Mouse (Mus musculus) CD4-positive, CD25-positive, alpha-beta regulatory T cell, adult 2 months (primary cell): Measurements from ENCODE around the gene Pacrg.

ENCODE experiments used
- DNase-seq: peaks from one replicate; pipeline ENCODE4 v3.0.0-alpha.2; 2012; ENCODE audit warnings: low read depth, low spot score

The Pacrg gene

DNA sequence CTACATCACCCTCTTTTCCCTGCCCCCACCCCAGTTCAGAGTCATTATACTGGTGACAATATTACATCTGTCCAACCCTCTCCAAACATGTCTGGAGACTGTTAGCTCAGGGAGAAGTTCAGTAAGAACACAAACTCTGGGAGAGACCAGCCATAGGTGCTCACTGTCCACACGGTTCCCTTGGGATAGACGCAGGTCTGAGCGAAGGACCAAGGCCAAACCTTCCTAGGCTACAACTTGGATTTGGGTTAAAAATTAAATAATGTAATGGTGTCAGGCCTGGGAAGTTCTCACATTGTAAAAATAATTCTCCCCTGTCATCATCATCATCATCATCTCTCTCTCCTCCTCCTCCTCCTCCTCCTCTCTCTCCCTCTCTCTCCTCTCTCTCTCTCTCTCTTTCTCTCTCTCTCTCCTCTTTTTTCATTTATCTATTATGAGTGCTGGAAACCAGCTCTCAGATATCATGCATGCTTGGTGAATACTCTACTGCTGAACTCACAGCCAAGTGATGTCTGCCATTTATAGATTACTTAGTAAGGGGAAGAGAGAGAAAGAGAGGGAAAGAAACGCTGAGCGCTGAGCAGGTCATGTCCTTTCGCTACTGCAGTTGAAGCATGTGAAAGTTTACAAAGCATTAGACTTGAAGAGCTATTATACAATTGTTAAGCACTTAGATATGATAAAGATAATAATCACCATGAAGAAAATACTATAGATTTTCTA is 215.2 kb downstream of the Pacrg start:
- DNase-seq = no peak

- no peak for DNase-seq
Observed at GRCm38 (mm10) chr17:10620621-10621020, 219.5 kb downstream of the Pacrg start.

DNA sequence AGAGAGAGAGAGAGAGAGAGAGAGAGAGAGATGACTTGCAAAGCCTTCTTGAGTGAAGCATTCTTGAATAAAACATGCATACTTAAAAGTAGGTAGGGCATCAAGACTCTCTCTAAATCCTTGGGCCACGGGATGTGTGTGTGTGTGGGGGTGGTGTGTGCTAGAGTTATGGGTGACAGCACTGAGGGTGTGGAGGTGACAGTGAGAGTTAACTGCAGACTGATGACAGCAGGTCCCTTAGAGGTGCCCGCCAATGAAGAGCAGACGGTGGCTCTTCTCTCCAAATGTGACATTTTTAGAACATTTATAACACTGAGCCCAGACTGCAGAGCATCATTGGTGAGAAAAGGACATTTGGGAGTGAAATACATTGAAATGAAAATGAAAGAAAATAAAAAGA is 220.2 kb downstream of the Pacrg start:
- DNase-seq = no peak

- DNase-seq = no peak
Observed at GRCm38 (mm10) chr17:10617656-10618055, 222.5 kb downstream of the Pacrg start.

- no peak for DNase-seq
Observed at GRCm38 (mm10) chr17:10615611-10616010, 224.5 kb downstream of the Pacrg start.

DNA sequence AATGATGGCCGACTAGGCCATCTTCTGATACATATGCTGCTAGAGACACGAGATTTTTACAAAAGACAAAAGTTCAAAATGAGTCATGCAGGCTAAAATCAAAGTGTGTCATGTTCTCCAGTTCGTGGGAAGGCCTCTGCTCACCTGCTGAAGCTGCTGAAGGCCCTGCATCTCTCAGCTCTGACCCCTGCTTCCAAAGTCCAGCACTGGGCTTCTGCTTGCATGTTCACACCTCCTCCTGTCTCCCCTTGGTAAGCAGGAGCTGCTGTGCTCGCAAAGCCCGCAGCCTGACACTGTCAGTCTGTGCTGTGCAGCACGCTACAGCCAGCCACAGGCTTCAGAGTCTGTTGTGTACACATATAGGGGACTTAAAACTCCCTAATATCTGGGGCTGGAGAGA is 225.4 kb downstream of the Pacrg start:
- no peak for DNase-seq

DNA sequence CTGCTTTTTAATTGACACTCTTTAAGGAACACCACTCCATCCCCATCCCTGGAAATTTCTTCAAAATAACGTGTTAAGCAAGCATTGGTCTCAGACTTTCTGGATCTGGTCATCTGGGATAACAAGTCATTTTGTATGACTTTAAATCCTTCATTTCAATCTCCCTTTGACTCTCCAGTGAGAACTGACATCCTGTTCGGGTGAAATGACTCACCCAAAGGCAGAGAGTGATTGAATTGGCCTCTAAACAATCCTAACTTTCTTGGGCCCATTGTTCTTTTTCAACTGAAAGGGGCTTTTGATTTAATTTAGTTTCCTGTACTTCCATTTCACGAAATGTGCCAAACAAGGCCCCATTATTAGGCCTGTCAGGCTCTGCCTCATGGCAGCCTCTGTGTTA is 228.5 kb downstream of the Pacrg start:
- DNase-seq = no peak

- no peak for DNase-seq
Observed at GRCm38 (mm10) chr17:10608146-10608545, 232.0 kb downstream of the Pacrg start.

GRCm38 (mm10) chr17:10606090-10606489 is 234.0 kb downstream of the Pacrg start:
- DNase-seq = no peak

- no peak for DNase-seq
Observed at GRCm38 (mm10) chr17:10597741-10598140, 242.4 kb downstream of the Pacrg start.

- DNase-seq = no peak
Observed at GRCm38 (mm10) chr17:10589604-10590003, 250.5 kb downstream of the Pacrg start.

DNA sequence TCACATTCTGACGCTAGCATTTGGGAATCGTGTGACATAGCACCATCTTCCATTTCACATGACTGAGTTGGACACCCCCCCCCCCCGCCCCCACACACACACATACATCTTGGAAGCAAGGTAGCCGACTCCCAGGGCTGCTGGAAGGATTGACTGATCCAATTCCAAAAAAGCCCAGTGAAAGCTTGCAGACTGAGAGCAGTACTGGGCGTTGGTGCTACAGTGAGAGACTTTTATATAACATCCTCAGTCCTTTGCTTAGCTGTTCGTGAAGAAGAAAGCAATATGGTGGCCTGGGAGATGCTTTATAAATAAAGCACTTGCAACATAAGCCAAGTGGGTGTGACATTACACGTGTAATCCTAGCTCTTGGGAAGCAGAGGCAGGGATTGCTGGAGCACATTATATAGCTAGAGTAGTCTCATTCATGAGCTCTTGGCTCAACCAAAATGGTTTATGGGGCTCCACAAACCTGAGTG is 251.2 kb downstream of the Pacrg start:
- no peak for DNase-seq

GRCm38 (mm10) chr17:10583301-10583700 is 256.8 kb downstream of the Pacrg start:
- no peak for DNase-seq

GRCm38 (mm10) chr17:10575306-10575705 is 264.8 kb downstream of the Pacrg start:
- no peak for DNase-seq

DNA sequence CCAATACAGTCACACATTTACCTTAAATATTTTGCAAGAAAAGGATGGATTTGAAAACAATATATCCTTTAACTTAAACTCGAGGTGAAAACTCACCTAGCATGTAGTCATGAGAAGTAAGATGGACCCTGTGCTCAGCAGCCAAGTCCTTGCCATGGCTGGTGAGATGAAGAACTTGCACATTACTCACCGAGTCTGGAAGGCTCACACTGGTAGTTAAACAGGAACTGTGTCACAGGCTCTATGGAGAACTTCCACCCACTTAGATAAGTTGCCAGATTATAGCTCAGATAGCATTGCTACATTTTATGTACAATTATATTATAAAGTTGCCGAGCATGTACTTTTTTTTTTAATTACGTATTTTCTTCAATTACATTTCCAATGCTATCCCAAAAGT is 267.7 kb downstream of the Pacrg start:
- DNase-seq = no peak

GRCm38 (mm10) chr17:10569270-10569669 is 270.8 kb downstream of the Pacrg start:
- no peak for DNase-seq

DNA sequence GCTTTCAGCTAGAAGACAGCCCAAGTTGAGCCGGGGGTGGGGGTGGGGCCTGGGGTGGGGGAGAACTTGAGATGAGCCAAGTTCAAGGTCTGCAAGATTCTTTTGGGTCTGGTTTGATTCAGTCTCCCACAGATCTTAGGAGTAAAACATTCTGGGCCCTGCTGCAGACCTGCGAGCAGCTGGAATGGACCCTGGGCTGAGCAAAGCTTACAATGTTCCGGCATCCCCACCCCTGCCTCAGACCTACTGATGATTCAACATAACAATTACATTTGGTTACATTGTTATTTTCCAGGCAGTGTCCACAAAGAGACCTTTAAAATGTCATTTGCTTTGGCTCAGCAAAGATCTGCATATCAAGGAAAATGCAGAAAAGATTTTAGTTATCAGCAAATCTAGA is 272.7 kb downstream of the Pacrg start:
- DNase-seq = no peak

DNA sequence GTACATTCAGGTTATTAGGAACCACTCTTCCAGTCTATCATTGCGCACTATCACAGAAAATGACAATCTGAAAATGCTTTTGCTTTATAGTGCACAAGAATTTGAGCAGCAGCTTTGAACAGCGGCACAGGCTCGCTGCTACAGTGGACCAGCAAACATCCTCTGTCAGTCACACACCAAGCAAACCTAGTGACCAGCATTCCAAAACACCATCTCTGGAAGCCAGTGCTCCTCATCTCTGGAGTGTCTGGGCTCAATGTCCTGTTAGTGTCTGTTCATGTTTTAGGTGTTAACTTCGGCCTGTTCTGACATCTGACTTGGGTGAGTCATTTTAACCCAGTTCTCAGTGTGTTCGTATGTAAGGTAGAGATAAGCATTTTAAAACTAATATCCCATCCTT is 275.9 kb downstream of the Pacrg start:
- DNase-seq = no peak

DNA sequence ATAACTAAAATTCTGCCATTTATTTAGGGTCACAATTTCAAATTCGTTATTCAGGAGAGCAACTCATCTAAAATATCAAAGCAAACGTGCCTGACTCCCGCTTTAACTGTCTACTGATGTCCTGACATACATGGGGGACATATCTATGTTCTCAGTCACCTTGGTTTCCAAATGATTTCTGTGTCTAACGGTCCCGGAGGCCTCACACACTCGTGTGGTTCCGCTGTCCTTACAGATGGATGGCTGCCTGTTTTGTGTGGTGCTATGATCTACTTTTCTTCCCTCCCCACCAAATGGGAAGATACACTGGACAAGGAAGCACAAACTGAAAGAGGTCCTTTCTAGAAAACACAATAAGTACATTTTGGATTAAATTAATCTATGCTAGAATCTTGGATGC is 277.2 kb downstream of the Pacrg start:
- no peak for DNase-seq

DNA sequence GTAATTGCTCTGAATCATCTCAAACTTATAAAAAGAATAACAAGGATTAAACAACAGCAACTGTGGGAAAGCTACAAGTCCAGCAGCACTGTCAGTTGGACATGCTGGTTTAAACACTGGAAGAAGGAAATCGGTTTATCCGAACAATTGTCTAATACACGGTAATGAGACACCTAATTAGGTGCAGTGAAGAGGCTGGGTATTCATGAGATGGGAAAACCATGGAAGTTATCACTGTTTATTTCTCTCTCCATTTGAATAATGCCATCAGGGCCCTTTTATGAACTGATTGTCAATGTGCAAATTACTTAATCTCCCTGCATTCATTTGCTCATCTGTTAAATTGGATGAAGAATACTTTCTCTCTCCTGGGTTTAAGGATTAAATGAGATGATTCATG is 280.1 kb downstream of the Pacrg start:
- no peak for DNase-seq

DNA sequence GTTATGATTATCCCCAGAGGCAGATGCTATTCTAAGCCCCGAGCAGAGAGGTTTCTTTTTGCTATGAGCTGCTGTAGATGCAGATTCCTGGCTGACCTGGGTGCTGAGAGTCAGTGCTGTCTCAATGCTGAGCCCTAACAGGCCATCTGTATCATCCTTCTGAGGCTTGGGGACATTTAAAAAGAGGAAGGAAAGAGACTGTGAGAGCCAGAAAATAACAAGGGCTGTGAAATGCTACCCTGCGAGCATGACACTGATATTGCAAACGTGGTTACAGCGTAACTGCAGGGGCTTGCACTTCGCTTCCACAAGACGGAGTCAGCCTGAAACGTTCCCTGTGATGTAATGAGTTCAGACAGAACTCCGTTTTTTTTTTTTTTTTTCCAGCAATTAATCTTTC is 281.4 kb downstream of the Pacrg start:
- DNase-seq = no peak

- no peak for DNase-seq
Observed at GRCm38 (mm10) chr17:10552295-10553056, 287.6 kb downstream of the Pacrg start.
